22 mouse cellular contexts compared by ENCODE assay signal in the genomic region with DNA sequence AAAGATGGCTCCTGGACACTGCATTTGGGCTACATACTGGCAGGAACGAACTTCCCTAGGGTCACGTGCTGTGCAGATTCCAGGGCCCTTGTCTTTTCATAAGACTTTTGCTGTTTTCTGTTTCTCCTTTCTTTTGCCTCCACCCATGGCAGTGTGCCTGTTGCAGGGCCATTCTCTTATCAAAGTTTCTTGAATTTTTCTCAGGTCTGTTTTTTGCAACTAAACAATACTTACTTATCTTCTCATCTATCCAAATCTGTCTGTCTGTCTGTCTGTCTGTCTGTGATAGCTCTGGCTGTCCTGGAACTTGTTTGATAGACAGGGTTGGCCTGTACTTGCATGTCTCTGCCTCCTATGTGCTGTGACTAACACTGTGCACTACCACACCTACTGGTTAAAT. TPM values are rescaled to one million over a fixed set of nuclear protein-coding genes. Genes with fewer than 3 reads are reported as not detected.
DNase-seq lines count a peak whose midpoint lies in the region; ATAC-seq and TF ChIP-seq lines count a peak whose summit lies in the region.
"Had no signal": no experiment of that assay in that cellular context is flagged by ENCODE, and none has a peak within 500 bp of the region (broad histone marks: within the 10 kb centered on the region; RNA-seq: fewer than 3 reads in every experiment).

No protein-coding gene starts in this region.

- H3K4me3 ChIP-seq in C2C12 (ENCODE audit: insufficient read depth, poor library complexity, severe bottlenecking) (no peak overlapping the region), G1E (ENCODE audit: low read depth, low read length) (no peak overlapping the region; the same call in 1 of the 2 replicates)
- no peak overlapping the region for H3K4me3 ChIP-seq in liver, embryonic 14.5 days (ENCODE audit: insufficient read depth in 1 of 2, low read depth in 2 of 2, low read length in 2 of 2)
- H3K4me3 ChIP-seq: embryonic facial prominence, embryonic 12.5 days; forebrain, embryonic 12.5 days; gastrocnemius, adult 2 months; heart, embryonic 13.5 days; hindbrain, embryonic 12.5 days; intestine, embryonic 15.5 days had no signal

- peak; percentile 59 for ATAC-seq in G1E (ENCODE audit: extremely low read depth, insufficient number of reproducible peaks, low FRiP score, poor library complexity, severe bottlenecking)
- ATAC-seq in liver, embryonic 14.5 days (ENCODE audit: insufficient read depth), result peak; percentile 65; the same call in 1 of the 2 replicates
- ATAC-seq in megakaryocyte-erythroid progenitor cell, adult 5-6 weeks (replicated peaks; ENCODE audit: low FRiP score, low TSS enrichment, poor library complexity, severe bottlenecking), result peak; percentile 78
- ATAC-seq: forebrain, postnatal 0 days; intestine, embryonic 15.5 days had no signal

- intact Hi-C loops in left cerebral cortex, postnatal 10 days (cut with DNase I), result no loop called here

- no peaks in the 10 kb centered on the region for H3K79me2 ChIP-seq in C2C12 (ENCODE audit: control insufficient read depth, insufficient read depth)

- H3K9me3 ChIP-seq in G1E (replicated peaks), result no peaks in the 10 kb centered on the region
- no peaks in the 10 kb centered on the region for H3K9me3 ChIP-seq in liver, embryonic 14.5 days (ENCODE audit: control insufficient read depth, low read length)
- H3K9me3 ChIP-seq: embryonic facial prominence, embryonic 12.5 days; forebrain, embryonic 12.5 days; heart, embryonic 13.5 days; hindbrain, embryonic 12.5 days; intestine, embryonic 15.5 days had no signal

- no peaks in the 10 kb centered on the region for H3K27me3 ChIP-seq in C2C12 (ENCODE audit: control insufficient read depth, insufficient read depth, insufficient read length)
- H3K27me3 ChIP-seq in G1E (ENCODE audit: insufficient read depth, low read length), result no peaks in the 10 kb centered on the region; the same call in 1 of the 2 replicates
- H3K27me3 ChIP-seq in liver, embryonic 14.5 days (ENCODE audit: control insufficient read depth, insufficient read depth, low read length), result no peaks in the 10 kb centered on the region
- H3K27me3 ChIP-seq: embryonic facial prominence, embryonic 12.5 days; forebrain, embryonic 12.5 days; heart, embryonic 13.5 days; hindbrain, embryonic 12.5 days; intestine, embryonic 15.5 days had no signal

- no peak overlapping the region for H3K4me2 ChIP-seq in liver, embryonic 14.5 days (ENCODE audit: low read depth)
- H3K4me2 ChIP-seq: embryonic facial prominence, embryonic 12.5 days; forebrain, embryonic 12.5 days; heart, embryonic 13.5 days; hindbrain, embryonic 12.5 days; intestine, embryonic 15.5 days had no signal

- H3K4me1 ChIP-seq in G1E (ENCODE audit: insufficient read depth, low read depth, low read length), result peaks cover 28% of the 10 kb centered on the region
- peaks cover 2 to 17% of the 10 kb centered on the region in 2 experiments for H3K4me1 ChIP-seq in liver, embryonic 14.5 days (replicated peaks; ENCODE audit: control insufficient read depth in 2 of 2, insufficient read depth in 2 of 2, low read length in 1 of 2)
- H3K4me1 ChIP-seq: hindbrain, embryonic 12.5 days; intestine, embryonic 15.5 days had no signal

- WGBS in liver, embryonic 14.5 days (ENCODE audit: insufficient replicate concordance), result 42% methylated on average over 2 of the region's 2 CpGs

- H3K27ac ChIP-seq in liver, embryonic 14.5 days, result no peak overlapping the region
- H3K27ac ChIP-seq: embryonic facial prominence, embryonic 12.5 days; forebrain, embryonic 12.5 days; heart, embryonic 13.5 days; hindbrain, embryonic 12.5 days; intestine, embryonic 15.5 days had no signal

- no peaks in the 10 kb centered on the region for H3K79me3 ChIP-seq in C2C12 (ENCODE audit: low read depth)

- DNase-seq in G1E (ENCODE audit: low spot score), result no peak
- no peak for DNase-seq in liver, embryonic 14.5 days (ENCODE audit: low read depth in 3 of 3, low spot score in 3 of 3)
- DNase-seq in right cerebral cortex, postnatal 25 days, result no peak
- DNase-seq in ovary, postnatal 36 days (ENCODE audit: low spot score), result no peak
- no peak for DNase-seq in left cerebral cortex, postnatal 10 days (ENCODE audit: extremely low spot score in 1 of 2, low spot score in 2 of 2)
- DNase-seq: adrenal gland, adult 8-10 months; adrenal gland, postnatal 36 days; B cell, adult 2 months; cerebellum, adult 2 months; cerebellum, postnatal 14 days; forebrain, postnatal 0 days; gastrocnemius, adult 2 months; gastrocnemius, postnatal 25 days; heart, adult 11 months; heart, postnatal 4 days had no signal

- peak; percentile 16; the same call in 1 of the 2 replicates for TF ChIP-seq EP300 in liver, embryonic 14.5 days (IDR thresholded peaks at IDR 0.05; ENCODE audit: low read depth)

- no peak for TF ChIP-seq CTCF in C2C12 (IDR thresholded peaks at IDR 0.05; ENCODE audit: control insufficient read depth, insufficient read depth, insufficient read length)
- no peak for TF ChIP-seq CTCF in G1E (IDR thresholded peaks at IDR 0.05; ENCODE audit: low read depth, low read length)
- TF ChIP-seq CTCF in liver, embryonic 14.5 days (IDR thresholded peaks at IDR 0.05; ENCODE audit: low read depth), result no peak

- H3K9ac ChIP-seq in liver, embryonic 14.5 days (replicated peaks), result no peak overlapping the region
- H3K9ac ChIP-seq: embryonic facial prominence, embryonic 12.5 days; forebrain, embryonic 12.5 days; forebrain, postnatal 0 days; heart, embryonic 13.5 days; hindbrain, embryonic 12.5 days; intestine, embryonic 15.5 days had no signal

- H3K36me3 ChIP-seq in C2C12 (ENCODE audit: control insufficient read depth, insufficient read depth), result no peaks in the 10 kb centered on the region
- H3K36me3 ChIP-seq in G1E (replicated peaks), result peaks cover 8% of the 10 kb centered on the region
- no peaks in the 10 kb centered on the region for H3K36me3 ChIP-seq in liver, embryonic 14.5 days (replicated peaks; ENCODE audit: control insufficient read depth, insufficient read depth, low read depth)
- H3K36me3 ChIP-seq: embryonic facial prominence, embryonic 12.5 days; forebrain, embryonic 12.5 days; heart, embryonic 13.5 days; hindbrain, embryonic 12.5 days; intestine, embryonic 15.5 days had no signal

- no peak overlapping the region for H3ac ChIP-seq in C2C12 (ENCODE audit: control insufficient read depth, insufficient read length, low read depth)

TF ChIP-seq in C2C12, 6 proteins besides CTCF, POLR2A, EP300 and RAD21:
- TF ChIP-seq CEBPB (IDR thresholded peaks at IDR 0.05; ENCODE audit: low read depth) (no peak), USF1 (IDR thresholded peaks at IDR 0.05; ENCODE audit: low read depth) (peak; percentile 62)

RNA-seq across cellular contexts. Expression of a gene that starts 7.7 kb away (rescaled TPM):
- polyA plus RNA-seq in C2C12 (2012; fragmentation: generic; extraction: Trizol), result 38.8 TPM
- total RNA-seq in G1E (2014; fragmentation: Nextera tagmentation), result 32.6 and 39.8 TPM in 2 replicates
- 51.4 and 53.7 TPM in 2 replicates for total RNA-seq in G1E (2017)
- polyA plus RNA-seq in G1E (2012), result 16.9 and 24.0 TPM in 2 replicates
- polyA plus RNA-seq in liver, embryonic 14.5 days (2012; rRNA removed), result 10.2 and 10.9 TPM in 2 replicates
- 13.9 and 14.9 TPM in 2 replicates for polyA plus RNA-seq in liver, embryonic 14.5 days (2014; fragmentation: Nextera tagmentation; extraction: Ambion mirVana)
- 30.9 and 40.5 TPM in 2 replicates for total RNA-seq in megakaryocyte-erythroid progenitor cell, adult 5-6 weeks (2014; fragmentation: Nextera tagmentation)
- total RNA-seq in megakaryocyte-erythroid progenitor cell, adult 5-6 weeks (2017), result 28.8 and 36.2 TPM in 2 replicates
- 100 to 1,000 TPM; 116 to 119 TPM for total RNA-seq in left cerebral cortex, postnatal 10 days (2021)
